Mouse (Mus musculus) heart, embryonic 16.5 days (tissue): Measurements from ENCODE around the gene Sh2b1. TPM values are rescaled to one million over a fixed set of nuclear protein-coding genes. Genes with fewer than 3 reads are reported as not detected.

Experiments used
- ATAC-seq: fragments of 200-750 bp; cut with Nextera tagmentation; replicated peaks from 2 replicates; pipeline ENCODE4 v1.8.0; 2017; ENCODE audit warnings: moderate number of reproducible peaks; ENCODE audit not compliant: insufficient read depth, low FRiP score; ENCODE audit errors: extremely low read depth
- H3K27ac ChIP-seq: fragments of 300-500 bp; sonication (generic); 2 replicates; pipeline ENCODE4 v1.5.1; 2014; ENCODE audit warnings: mild to moderate bottlenecking, low read length, control low read depth, moderate library complexity
- H3K27me3 ChIP-seq: fragments of 300-500 bp; sonication (generic); 2 replicates; pipeline ENCODE4 v1.6.1; 2014; ENCODE audit warnings: low read length, mixed read lengths; ENCODE audit not compliant: control insufficient read depth, insufficient read depth
- H3K36me3 ChIP-seq: fragments of 300-500 bp; sonication (generic); 2 replicates; pipeline ENCODE4 v1.6.1; 2014; ENCODE audit not compliant: control insufficient read depth, insufficient read depth
- H3K4me1 ChIP-seq: fragments of 300-500 bp; sonication (generic); 2 replicates; pipeline ENCODE4 v1.6.1; 2014; ENCODE audit warnings: low read length, mixed read lengths; ENCODE audit not compliant: control insufficient read depth, insufficient read depth
- H3K4me2 ChIP-seq: fragments of 300-500 bp; sonication (generic); 2 replicates; pipeline ENCODE4 v1.6.1; 2014; ENCODE audit warnings: low read depth, mild to moderate bottlenecking, control low read depth, low read length
- H3K4me3 ChIP-seq: fragments of 300-500 bp; sonication (generic); 2 replicates; pipeline ENCODE4 v1.5.1; 2014; ENCODE audit warnings: mild to moderate bottlenecking, control low read depth, low read length
- H3K9ac ChIP-seq: fragments of 300-500 bp; sonication (generic); 2 replicates; pipeline ENCODE4 v1.6.1; 2014; ENCODE audit warnings: low read length, control low read depth
- H3K9me3 ChIP-seq: fragments of 300-500 bp; sonication (generic); replicated peaks from 2 replicates; pipeline ENCODE4 v1.6.1; 2016; ENCODE audit warnings: low read length; ENCODE audit not compliant: control insufficient read depth
- WGBS: fragments of 180-500 bp; shearing (Covaris S2); extraction: QIAGEN DNeasy Blood & Tissue Kit; methylation state at CpG from one replicate; pipeline ENCODE4 v1.1.7; 2014; 5-methylcytosine and 5-hydroxymethylcytosine counted together
- polyA plus RNA-seq: library from polyadenylated mRNA; unstranded; fragments of >200 nt; fragmentation: Nextera tagmentation; extraction: Ambion mirVana; gene quantifications from 2 replicates; pipeline ENCODE4 v1.2.1, GENCODE M21; 2015

Gene Sh2b1
- polyA plus RNA-seq, 1 experiment from 2014 or later = 44.3 TPM

DNA sequence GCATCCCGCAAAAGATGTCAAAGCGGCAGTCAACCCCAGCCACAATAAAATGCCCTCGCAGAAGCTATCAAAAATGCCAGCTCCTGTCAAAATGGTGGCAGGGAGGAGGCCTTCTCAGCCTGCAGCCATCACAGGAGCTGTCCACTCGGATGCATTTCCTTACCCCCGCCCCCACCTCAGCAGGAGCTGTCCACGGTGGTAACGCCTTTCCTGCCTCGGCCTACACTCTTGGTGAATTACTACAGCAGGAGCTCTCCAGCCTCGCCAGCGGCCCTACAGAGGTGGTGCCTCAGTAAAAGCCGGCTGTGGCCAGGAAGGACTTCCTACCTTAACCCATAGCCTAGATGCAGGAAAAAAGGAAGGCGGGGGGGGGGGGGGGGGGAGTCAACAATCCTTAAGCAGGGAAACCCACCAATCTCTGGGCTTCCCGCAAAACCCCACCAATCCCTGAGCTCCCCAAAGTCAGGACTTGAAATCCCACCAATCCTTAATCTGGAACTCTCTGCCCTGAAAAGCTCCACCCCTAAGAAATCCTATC is 47.8 kb downstream of the Sh2b1 start:
- WGBS = 41% methylated on average over 12 of the region's 13 CpGs
- Histone ChIP-seq H3K4me1 (peaks cover 6% of the 10 kb centered on the region), H3K27me3 (no peaks in the 10 kb centered on the region), H3K4me2 (no peak overlapping the region), H3K27ac (no peak overlapping the region), H3K4me3 (no peak overlapping the region), H3K36me3 (no peaks in the 10 kb centered on the region), H3K9ac (no peak overlapping the region), H3K9me3 (peaks cover 5% of the 10 kb centered on the region; the same call in 1 of the 2 replicates)
- ATAC-seq = no peak

- no peak overlapping the region for H3K4me2 ChIP-seq
- H3K4me1 ChIP-seq = no peaks in the 10 kb centered on the region; the same call in 1 of the 2 replicates
- H3K4me3 ChIP-seq = no peak overlapping the region
- peaks cover 5% of the 10 kb centered on the region; the same call in 1 of the 2 replicates for H3K9me3 ChIP-seq
- H3K9ac ChIP-seq = no peak overlapping the region
- no peaks in the 10 kb centered on the region for H3K27me3 ChIP-seq
- no peak overlapping the region for H3K27ac ChIP-seq
- WGBS = 78% methylated on average over 6 of the region's 6 CpGs
- H3K36me3 ChIP-seq = no peaks in the 10 kb centered on the region
- ATAC-seq = no peak
Measured at GRCm38 (mm10) chr7:126424161-126424560, 51.1 kb downstream of the Sh2b1 start.

DNA sequence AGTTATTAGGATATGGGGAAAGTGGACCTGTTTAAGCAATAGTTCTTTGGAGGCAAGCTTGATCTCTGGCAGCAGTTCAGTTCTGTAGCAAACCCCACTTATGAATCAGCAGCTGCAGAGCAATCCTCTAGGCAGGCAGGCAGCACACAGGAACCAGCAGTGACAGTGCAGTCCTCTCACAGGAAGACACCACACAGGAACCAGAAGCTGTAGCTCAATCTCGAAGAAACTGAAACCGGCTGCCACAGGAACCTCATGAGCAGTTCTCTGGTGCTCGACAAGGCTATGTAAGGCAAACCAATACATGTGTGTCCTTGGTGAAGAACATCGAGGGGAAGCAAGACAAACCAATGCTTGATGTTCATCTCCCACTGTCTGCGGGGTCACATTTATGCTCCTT is 53.5 kb downstream of the Sh2b1 start:
- WGBS = 80% methylated on average over 5 of the region's 5 CpGs
- Histone ChIP-seq H3K4me3 (no peak overlapping the region), H3K36me3 (no peaks in the 10 kb centered on the region), H3K9me3 (peaks cover 5% of the 10 kb centered on the region; the same call in 1 of the 2 replicates), H3K9ac (no peak overlapping the region), H3K4me2 (no peak overlapping the region), H3K4me1 (no peaks in the 10 kb centered on the region), H3K27me3 (no peaks in the 10 kb centered on the region), H3K27ac (no peak overlapping the region)
- ATAC-seq = no peak

GRCm38 (mm10) chr7:126418496-126418895 is 56.7 kb downstream of the Sh2b1 start:
- no peaks in the 10 kb centered on the region for H3K27me3 ChIP-seq
- H3K4me1 ChIP-seq = no peaks in the 10 kb centered on the region
- WGBS = 47% methylated on average over 3 of the region's 3 CpGs
- H3K27ac ChIP-seq = no peak overlapping the region
- no peaks in the 10 kb centered on the region; the same call in 1 of the 2 replicates for H3K9me3 ChIP-seq
- ATAC-seq = no peak
- H3K4me2 ChIP-seq = no peak overlapping the region
- no peaks in the 10 kb centered on the region for H3K36me3 ChIP-seq
- H3K9ac ChIP-seq = no peak overlapping the region
- H3K4me3 ChIP-seq = no peak overlapping the region

- H3K4me3 ChIP-seq = no peak overlapping the region
- no peaks in the 10 kb centered on the region; the same call in 1 of the 2 replicates for H3K9me3 ChIP-seq
- ATAC-seq = no peak
- no peaks in the 10 kb centered on the region for H3K36me3 ChIP-seq
- WGBS = 81% methylated on average over 4 of the region's 4 CpGs
- no peaks in the 10 kb centered on the region for H3K4me1 ChIP-seq
- H3K27ac ChIP-seq = no peak overlapping the region
- no peaks in the 10 kb centered on the region for H3K27me3 ChIP-seq
- no peak overlapping the region for H3K4me2 ChIP-seq
- H3K9ac ChIP-seq = no peak overlapping the region
Measured at GRCm38 (mm10) chr7:126417606-126418005, 57.6 kb downstream of the Sh2b1 start.

- ATAC-seq = no peak
- H3K27me3 ChIP-seq = no peaks in the 10 kb centered on the region
- H3K27ac ChIP-seq = no peak overlapping the region
- H3K4me2 ChIP-seq = no peak overlapping the region
- WGBS = 58% methylated on average over 8 of the region's 8 CpGs
- no peak overlapping the region for H3K9ac ChIP-seq
- no peak overlapping the region for H3K4me3 ChIP-seq
- H3K9me3 ChIP-seq = no peaks in the 10 kb centered on the region; the same call in 1 of the 2 replicates
- no peaks in the 10 kb centered on the region for H3K4me1 ChIP-seq
- H3K36me3 ChIP-seq = no peaks in the 10 kb centered on the region
Measured at GRCm38 (mm10) chr7:126417045-126417444, 58.2 kb downstream of the Sh2b1 start.

Other genes with a start within 250 kb of the Sh2b1 start
- gene Sbk1, start 202.8 kb downstream of the Sh2b1 start, polyA plus RNA-seq = 12.1 and 13.6 TPM in 2 replicates
- 17.4 and 51.1 TPM in 2 replicates for gene Lat, start 105.9 kb downstream of the Sh2b1 start, polyA plus RNA-seq
- gene Spns1, start 98.0 kb downstream of the Sh2b1 start, polyA plus RNA-seq = 41.1 and 45.9 TPM in 2 replicates
- gene Nfatc2ip, start 78.7 kb downstream of the Sh2b1 start, polyA plus RNA-seq = 1.4 TPM in 2 replicates
- 0.05 and 0.09 TPM in 2 replicates for gene Cd19, start 60.5 kb downstream of the Sh2b1 start, polyA plus RNA-seq
- 22.1 and 22.2 TPM in 2 replicates for gene Rabep2, start 46.7 kb downstream of the Sh2b1 start, polyA plus RNA-seq
- 1.4 and 6.4 TPM in 2 replicates for gene Atp2a1, start 12.3 kb downstream of the Sh2b1 start, polyA plus RNA-seq
- 224 and 229 TPM in 2 replicates for gene Tufm, start 11.9 kb upstream of the Sh2b1 start, polyA plus RNA-seq
- gene Atxn2l, start 28.0 kb upstream of the Sh2b1 start, polyA plus RNA-seq = 29.7 and 30.6 TPM in 2 replicates
- gene Eif3c, start 91.0 kb upstream of the Sh2b1 start, polyA plus RNA-seq = 115 and 120 TPM in 2 replicates
- 0.71 and 0.75 TPM in 2 replicates for gene Apobr, start 109.5 kb upstream of the Sh2b1 start, polyA plus RNA-seq
- gene Cln3, start 110.4 kb upstream of the Sh2b1 start, polyA plus RNA-seq = 20.2 TPM in 2 replicates
- not detected in 2 replicates for gene Il27, start 119.5 kb upstream of the Sh2b1 start, polyA plus RNA-seq
- gene Nupr1, start 155.4 kb upstream of the Sh2b1 start, polyA plus RNA-seq = 12.8 and 12.9 TPM in 2 replicates
- gene Sgf29, start 173.9 kb upstream of the Sh2b1 start, polyA plus RNA-seq = 36.1 and 39.1 TPM in 2 replicates
- 17.4 and 18.5 TPM in 2 replicates for gene Sult1a1, start 201.0 kb upstream of the Sh2b1 start, polyA plus RNA-seq
- gene Bola2, start 220.0 kb upstream of the Sh2b1 start, polyA plus RNA-seq = 75.4 and 85.6 TPM in 2 replicates
- gene Slx1b, start 220.4 kb upstream of the Sh2b1 start, polyA plus RNA-seq = 6.6 and 6.7 TPM in 2 replicates
- 57.7 and 131 TPM in 2 replicates for gene Coro1a, start 232.4 kb upstream of the Sh2b1 start, polyA plus RNA-seq